Mouse (Mus musculus) spleen, postnatal 4 days (tissue): ENCODE data around the gene Mus81.
A peak's percentile ranks its signal among the peaks of the same experiment; 100 is the strongest.
"Not testable (repeated sequence)": the region's sequence is repeated elsewhere in the genome, so short reads cannot be mapped to it uniquely, and the experiment has no call there.

ENCODE experiments used
- DNase-seq, 2 experiments: peaks; one replicate each; pipeline ENCODE4 v3.0.0; 2022; ENCODE audit warnings: low spot score in 2 of 2

Gene Mus81

DNA sequence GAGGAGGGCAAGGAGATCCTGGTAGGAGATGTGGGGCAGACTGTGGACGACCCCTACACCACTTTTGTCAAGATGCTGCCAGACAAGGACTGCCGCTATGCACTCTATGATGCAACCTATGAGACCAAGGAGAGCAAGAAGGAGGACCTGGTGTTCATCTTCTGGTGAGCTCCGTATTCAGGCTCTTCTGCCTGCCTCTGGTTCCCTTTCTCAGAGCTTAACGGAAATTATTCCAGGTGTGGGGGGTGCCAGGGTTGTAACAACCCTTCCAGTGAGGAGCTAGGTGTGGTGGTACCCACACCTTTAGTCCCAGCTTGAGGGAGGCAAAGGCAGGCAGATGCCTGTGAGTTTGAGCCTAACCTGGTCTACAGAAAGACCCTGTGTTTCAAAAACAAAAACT, 4.4 kb upstream of the Mus81 start:
- DNase-seq = no peak

- DNase-seq = peak; percentile 84 to 92
These were observed 2.9 kb upstream of the Mus81 start for GRCm38 (mm10) chr19:5490898-5491708.

- DNase-seq = peak; percentile 94 to 96
These were observed 2.2 kb upstream of the Mus81 start, which contains the start of gene Cfl1 for GRCm38 (mm10) chr19:5490313-5490897. Gene Cfl1 (plus strand): TSS chr19:5490455.

DNA sequence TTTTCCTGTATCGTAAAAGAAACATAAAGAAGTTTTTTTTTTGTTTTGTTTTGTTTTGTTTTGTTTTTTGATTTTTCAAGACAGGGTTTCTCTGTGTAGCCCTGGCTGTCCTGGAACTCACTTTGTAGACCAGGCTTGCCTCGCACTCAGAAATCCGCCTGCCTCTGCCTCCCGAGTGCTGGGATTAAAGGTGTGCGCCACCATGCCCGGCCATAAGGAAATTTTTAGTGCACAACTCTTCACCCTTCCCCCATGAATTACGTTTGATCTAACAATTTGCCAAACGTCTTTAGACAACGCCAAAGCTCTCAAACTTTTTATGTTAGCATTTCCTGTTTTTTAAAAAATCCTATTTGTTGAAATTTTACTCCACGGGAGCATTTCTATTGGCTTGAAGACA, 1.5 kb upstream of the Mus81 start:
- DNase-seq = not testable (repeated sequence)

DNA sequence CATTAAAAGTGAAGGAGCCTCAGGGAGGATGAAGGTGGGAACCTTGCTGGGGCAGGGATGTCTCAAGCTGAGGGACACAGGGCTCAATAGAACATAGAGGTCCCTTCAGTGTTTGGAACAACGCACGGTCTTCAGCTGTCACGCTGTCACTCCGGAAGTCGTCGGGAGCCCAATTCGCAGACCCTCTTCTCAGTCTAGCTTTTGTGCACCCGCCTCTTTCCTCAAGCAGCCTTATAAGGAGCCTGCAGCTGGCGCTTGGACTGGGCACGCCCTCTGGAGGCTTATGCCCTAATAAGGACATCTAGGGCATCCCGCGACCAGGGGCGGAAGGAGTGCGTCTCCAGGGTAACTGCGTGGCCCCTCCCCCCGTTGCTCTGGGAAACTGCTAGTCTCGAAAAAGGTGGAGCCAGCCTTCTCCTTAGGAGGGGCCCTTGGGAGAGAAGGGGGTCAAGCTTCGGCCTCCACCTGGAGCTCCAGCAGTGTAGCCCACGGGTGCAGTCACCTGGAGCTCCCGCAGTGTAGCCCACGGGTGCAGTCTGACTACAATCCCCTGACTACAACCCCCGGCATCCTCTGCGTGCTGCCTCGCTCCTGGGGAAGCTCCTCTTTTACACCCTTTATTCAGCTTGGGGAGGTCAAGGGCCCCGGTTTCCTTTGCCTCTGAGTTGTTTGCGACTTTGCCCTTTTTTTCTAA, 823 bp upstream of the Mus81 start:
- DNase-seq = peak; percentile 97

DNA sequence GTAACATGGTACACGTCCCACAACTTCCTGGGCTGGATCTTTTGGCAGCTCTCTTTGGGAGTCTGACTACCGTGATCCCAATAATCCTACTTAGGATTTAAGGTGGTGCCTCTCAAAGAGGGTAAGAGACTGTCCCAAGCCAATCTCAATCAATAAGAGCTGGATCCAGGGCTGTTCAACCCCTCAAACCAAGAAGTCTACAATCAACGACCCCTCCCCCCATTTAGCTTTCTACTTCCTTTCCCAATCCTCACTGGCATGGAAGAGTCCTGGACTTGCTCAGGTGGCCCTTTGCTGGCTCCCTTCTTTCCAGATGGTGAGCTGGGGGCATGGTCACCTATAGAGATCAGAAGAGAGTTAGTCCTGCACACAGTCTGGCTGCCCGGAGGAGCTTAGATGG, 1.4 kb downstream of the Mus81 start:
- DNase-seq = no peak

- DNase-seq = no peak
These were observed 1.9 kb downstream of the Mus81 start for GRCm38 (mm10) chr19:5486286-5486685.

- no peak for DNase-seq
These were observed 2.4 kb downstream of the Mus81 start for GRCm38 (mm10) chr19:5485821-5486220.

DNA sequence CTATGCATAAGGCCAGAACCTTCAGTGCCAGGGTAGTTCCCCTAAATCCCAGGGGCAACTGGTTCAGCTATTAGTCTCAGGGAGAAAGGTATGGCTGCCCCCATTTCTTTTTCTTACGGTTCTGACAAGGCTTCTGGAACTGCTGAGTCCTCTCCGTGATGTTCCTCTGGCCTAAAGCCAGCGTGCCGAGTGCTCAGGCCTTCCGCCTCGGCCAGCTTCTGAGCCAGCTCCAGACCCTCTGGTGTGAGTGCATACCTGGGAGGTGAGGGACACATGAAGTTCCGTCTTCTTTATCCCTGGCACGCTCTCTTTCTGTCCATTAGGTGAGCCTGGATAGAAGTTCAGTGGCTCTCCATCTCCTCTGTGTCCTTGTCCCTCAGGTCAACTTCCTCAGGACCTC, 2.8 kb downstream of the Mus81 start:
- DNase-seq = no peak

DNA sequence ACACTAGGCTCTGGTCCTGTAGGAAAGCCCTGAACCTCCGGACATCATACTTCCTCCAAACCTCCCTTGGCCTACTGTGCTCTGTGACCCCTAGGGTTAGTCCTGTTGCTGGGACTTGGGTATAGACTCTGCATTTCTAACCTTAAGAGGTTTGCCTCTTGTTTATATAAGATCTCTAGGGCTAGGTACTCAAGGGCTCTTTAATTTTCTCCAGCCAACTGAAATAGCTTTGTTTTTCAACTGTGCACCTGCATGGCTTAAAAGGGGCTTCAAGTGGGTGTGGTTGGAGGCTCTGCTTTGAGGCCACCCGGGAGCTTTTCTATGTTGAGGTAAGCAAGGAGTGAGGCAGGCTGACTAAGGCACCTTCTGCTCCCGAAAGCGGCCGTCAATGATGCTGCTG, 3.7 kb downstream of the Mus81 start:
- no peak for DNase-seq

- DNase-seq = no peak
These were observed 4.5 kb downstream of the Mus81 start for GRCm38 (mm10) chr19:5483386-5484359.

- no peak for DNase-seq
These were observed 6.8 kb downstream of the Mus81 start for GRCm38 (mm10) chr19:5481398-5481797.

GRCm38 (mm10) chr19:5480016-5480415, 8.2 kb downstream of the Mus81 start:
- no peak for DNase-seq

GRCm38 (mm10) chr19:5477668-5478300, 10.4 kb downstream of the Mus81 start:
- no peak for DNase-seq

DNA sequence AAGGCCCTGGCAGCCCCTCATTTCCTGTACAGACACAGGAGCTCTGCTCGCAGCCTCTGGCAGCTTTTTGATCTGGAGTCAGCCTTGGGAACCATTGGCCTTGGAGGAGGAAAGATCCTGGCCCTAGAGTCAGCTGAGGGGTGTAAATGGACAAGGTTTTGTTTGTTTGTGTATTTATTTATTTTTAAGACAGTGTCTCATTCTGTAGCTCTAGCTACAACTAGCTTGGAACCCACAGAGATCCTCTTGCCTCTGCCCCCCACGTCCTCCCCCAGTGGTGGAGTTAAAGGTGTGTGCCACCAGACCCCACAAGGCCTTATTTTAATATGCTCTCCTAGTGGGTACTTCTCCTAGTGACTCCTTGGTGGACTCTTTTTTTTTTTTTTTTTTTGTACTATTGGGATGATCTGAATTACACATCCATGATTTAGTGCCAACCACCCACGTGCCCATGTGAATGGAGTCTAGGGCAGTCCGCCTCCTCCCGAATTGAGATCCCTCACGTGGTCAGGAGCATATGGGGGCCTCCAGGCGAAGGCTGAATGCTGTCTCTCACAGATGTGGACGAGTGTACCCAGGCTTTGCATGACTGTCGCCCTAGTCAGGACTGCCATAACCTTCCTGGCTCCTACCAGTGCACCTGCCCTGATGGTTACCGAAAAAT, 11.1 kb downstream of the Mus81 start:
- no peak for DNase-seq

- no peak for DNase-seq
These were observed 13.0 kb downstream of the Mus81 start for GRCm38 (mm10) chr19:5475069-5475714.

GRCm38 (mm10) chr19:5474281-5475068, 13.7 kb downstream of the Mus81 start:
- no peak for DNase-seq

GRCm38 (mm10) chr19:5473720-5474119, 14.5 kb downstream of the Mus81 start, which contains the start of gene Efemp2:
Gene Efemp2 (plus strand): TSS chr19:5473954.
- DNase-seq = peak in 1 of 2 experiments; percentile 44

DNA sequence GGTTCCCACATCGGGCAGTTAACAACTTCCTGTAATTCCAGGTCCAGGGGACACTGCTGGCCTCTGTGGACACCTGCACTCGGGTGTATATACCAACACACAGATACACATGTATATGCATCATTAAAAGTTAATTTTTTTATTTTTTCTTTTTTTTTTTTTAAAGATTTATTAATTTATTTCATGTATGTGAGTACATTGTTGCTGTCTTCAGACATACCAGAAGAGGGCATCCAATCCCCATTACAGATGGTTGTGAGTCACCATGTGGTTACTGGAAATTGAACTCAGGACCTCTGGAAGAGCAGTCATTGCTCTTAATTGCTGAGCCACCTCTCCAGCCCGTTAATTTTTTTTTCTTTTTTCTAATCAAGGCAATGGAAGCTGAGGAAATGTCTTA, 15.3 kb downstream of the Mus81 start:
- DNase-seq = no peak
